Mouse (Mus musculus) spleen, adult 2 months (tissue): Measurements from ENCODE around the gene Rad23a. TPM values are rescaled to one million over a fixed set of nuclear protein-coding genes. Genes with fewer than 3 reads are reported as not detected.

Experiments
- DNase-seq, 2 experiments: peaks; one replicate each; pipeline versions ENCODE4 v3.0.0 to v3.0.0-alpha.2; 2012 to 2021; ENCODE audit warnings: low spot score in 2 of 2, low read depth in 1 of 2
- H3K27ac ChIP-seq: fragments of 200-500 bp; 2 replicates; pipeline ENCODE4 v1.5.1; 2012; ENCODE audit warnings: low read length, inconsistent platforms; ENCODE audit not compliant: insufficient read depth
- H3K27me3 ChIP-seq: fragments of 200-500 bp; 2 replicates; pipeline ENCODE4 v1.6.1; 2012; ENCODE audit warnings: mild to moderate bottlenecking, moderate library complexity, low read length, inconsistent platforms; ENCODE audit not compliant: control insufficient read depth, insufficient read depth
- H3K36me3 ChIP-seq: fragments of 200-500 bp; 2 replicates; pipeline ENCODE4 v1.6.1; 2012; ENCODE audit warnings: mild to moderate bottlenecking, low read length, inconsistent platforms; ENCODE audit not compliant: control insufficient read depth, insufficient read depth
- H3K4me1 ChIP-seq: fragments of 200-500 bp; 2 replicates; pipeline ENCODE4 v1.6.1; 2011; ENCODE audit warnings: inconsistent platforms; ENCODE audit not compliant: control insufficient read depth, insufficient read depth, insufficient read length
- H3K4me3 ChIP-seq: fragments of 200-500 bp; 2 replicates; pipeline ENCODE4 v1.5.1; 2011; ENCODE audit warnings: mild to moderate bottlenecking, inconsistent platforms; ENCODE audit not compliant: insufficient read depth, insufficient read length; ENCODE audit errors: extremely low read depth
- CTCF ChIP-seq: fragments of 200-500 bp; IDR thresholded peaks from 2 replicates; pipeline ENCODE4 v1.5.1; 2011; ENCODE audit warnings: mild to moderate bottlenecking, inconsistent platforms; ENCODE audit not compliant: insufficient read depth, insufficient read length, insufficient replicate concordance; ENCODE audit errors: extremely low read depth
- POLR2A ChIP-seq: fragments of 200-500 bp; IDR thresholded peaks from 2 replicates; pipeline ENCODE4 v1.6.1; 2011; ENCODE audit warnings: low read depth, low read length, inconsistent platforms
- WGBS: fragments of 180-500 bp; shearing (Covaris S2); methylation state at CpG from one replicate; pipeline ENCODE4 v1.1.7; 2018; 5-methylcytosine and 5-hydroxymethylcytosine counted together
- polyA plus RNA-seq: library from polyadenylated mRNA; depleted of rRNA; stranded (reverse); fragments of >200 nt; gene quantifications from 2 replicates; pipeline ENCODE4 v1.2.3, GENCODE M21; 2012

Rad23a gene
- polyA plus RNA-seq, 1 experiment, result 162 TPM

DNA sequence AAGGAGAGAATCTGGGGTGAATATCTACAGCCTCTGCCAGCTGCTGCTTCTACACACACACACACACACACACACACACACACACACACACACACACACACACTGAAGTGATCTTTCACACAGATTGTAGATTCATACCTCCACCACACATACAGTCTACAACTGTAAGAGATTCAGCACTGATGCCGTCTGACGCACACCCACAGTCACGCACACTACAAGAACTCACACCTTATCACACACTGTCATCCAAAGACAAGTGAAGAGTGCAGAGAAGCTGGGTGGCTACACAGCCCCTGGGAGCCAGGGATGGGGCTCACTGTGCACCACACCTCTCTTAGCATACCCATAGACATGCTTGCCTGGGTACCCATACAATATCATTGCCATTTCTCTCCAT, 26.6 kb downstream of the Rad23a start:
- peaks cover 5% of the 10 kb centered on the region; the same call in 1 of the 2 replicates for H3K4me1 ChIP-seq
- no peaks in the 10 kb centered on the region for H3K36me3 ChIP-seq
- no peak for DNase-seq
- H3K27ac ChIP-seq, result no peak overlapping the region
- TF ChIP-seq POLR2A (no peak), CTCF (no peak)
- WGBS, result 84% methylated on average over 3 of the region's 3 CpGs
- H3K4me3 ChIP-seq, result no peak overlapping the region
- H3K27me3 ChIP-seq, result 0 out of 2 replicates have a peak, but pooled peaks cover 1% of the 10 kb centered on the region

DNA sequence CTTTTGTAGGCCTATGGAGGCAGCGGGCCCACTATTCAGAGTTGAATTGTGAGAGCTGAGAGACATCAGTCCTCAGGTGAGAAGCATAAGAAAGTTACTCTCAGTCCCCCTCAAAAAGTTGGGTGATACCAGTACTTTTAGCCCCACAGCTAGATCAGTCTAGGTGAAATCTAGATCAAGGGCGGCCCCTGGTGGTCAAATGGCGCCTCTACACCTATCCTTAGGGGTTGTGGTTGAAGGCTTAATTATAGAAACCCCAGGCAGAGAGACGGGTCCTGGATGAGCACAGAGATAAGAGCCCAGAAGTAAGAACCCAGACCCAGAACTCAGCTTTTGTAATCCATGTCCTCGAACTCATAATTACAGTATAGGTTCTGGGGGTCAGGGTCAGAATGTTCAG, 27.4 kb downstream of the Rad23a start:
- 0 out of 2 replicates have a peak, but pooled peaks cover 1% of the 10 kb centered on the region for H3K27me3 ChIP-seq

DNA sequence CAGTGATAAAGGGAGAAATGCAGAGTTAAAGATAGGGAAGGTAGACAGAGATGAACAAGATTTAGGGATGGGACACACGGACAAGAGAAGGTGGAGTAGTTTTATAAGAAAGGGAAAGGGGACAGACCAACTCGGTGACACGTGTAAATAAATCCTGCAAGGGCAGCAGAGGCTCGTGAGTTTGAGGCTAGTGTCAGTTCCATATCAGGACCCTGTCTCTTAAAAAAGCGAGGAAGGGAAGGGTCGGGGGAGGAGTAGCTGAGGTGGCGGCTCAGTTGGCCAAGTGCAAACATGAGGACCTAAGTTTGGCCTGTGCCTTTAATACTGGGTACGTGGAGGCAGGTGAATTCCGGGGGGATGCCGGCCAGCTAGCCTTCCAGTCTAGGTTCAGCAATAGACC, 29.2 kb downstream of the Rad23a start:
- DNase-seq, result no peak
- 51% methylated on average over 10 of the region's 10 CpGs for WGBS
- Histone ChIP-seq H3K4me3 (no peak overlapping the region), H3K27ac (no peak overlapping the region), H3K36me3 (no peaks in the 10 kb centered on the region), H3K4me1 (peaks cover 5% of the 10 kb centered on the region; the same call in 1 of the 2 replicates), H3K27me3 (0 out of 2 replicates have a peak, but pooled peaks cover 1% of the 10 kb centered on the region)
- TF ChIP-seq POLR2A (no peak), CTCF (no peak)

More for the DNA sequence above, 27.4 kb downstream of the Rad23a start:
- 4% methylated on average over 5 of the region's 5 CpGs for WGBS
- TF ChIP-seq CTCF (peak; percentile 75; the same call in 1 of the 2 replicates), POLR2A (no peak)
- Histone ChIP-seq H3K36me3 (no peaks in the 10 kb centered on the region), H3K4me3 (no peak overlapping the region), H3K27ac (no peak overlapping the region), H3K4me1 (peaks cover 5% of the 10 kb centered on the region; the same call in 1 of the 2 replicates)
- DNase-seq, result peak; percentile 58 to 76

DNA sequence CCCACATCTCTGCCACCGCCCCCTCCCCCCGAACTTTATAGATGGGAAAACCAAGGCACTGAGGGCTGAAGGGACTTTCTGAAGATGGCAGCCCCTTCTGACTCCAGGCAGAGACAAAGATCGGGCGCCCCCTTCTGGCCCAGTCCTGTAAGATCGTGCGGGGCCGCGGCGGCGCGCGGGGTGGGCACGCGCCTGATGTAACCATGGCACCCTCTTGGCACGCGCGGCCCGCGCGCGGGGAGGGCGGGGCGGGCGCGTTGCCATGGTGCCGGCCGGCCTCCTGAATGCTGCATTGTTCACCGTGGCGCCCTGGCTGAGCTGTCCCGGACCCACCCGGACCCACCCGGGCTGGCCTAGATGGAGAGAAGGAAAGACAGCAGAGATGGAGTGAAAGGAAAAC, 29.6 kb downstream of the Rad23a start:
- peak in 1 of 2 experiments; percentile 72 for DNase-seq
- H3K4me3 ChIP-seq, result no peak overlapping the region
- H3K4me1 ChIP-seq, result peaks cover 5% of the 10 kb centered on the region; the same call in 1 of the 2 replicates
- 1% methylated on average over 32 of the region's 32 CpGs for WGBS
- H3K36me3 ChIP-seq, result no peaks in the 10 kb centered on the region
- 0 out of 2 replicates have a peak, but pooled peaks cover 1% of the 10 kb centered on the region for H3K27me3 ChIP-seq
- TF ChIP-seq POLR2A (no peak), CTCF (peak; percentile 66; the same call in 1 of the 2 replicates)
- H3K27ac ChIP-seq, result no peak overlapping the region

DNA sequence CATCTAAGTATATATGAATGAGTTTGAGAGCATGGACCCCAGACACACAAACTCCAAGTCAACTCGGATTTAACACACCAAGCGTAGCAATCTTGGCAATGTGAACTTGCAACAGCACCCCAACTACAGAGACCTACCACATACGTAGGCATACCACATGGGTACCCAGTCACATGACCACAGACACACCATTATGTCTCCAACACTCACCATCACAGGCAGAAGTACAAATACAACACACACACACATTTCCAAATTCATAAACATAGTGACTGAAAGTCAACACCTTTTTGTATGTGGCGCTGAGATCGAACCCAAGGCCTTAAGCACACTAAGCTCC, 30.6 kb downstream of the Rad23a start:
- no peaks in the 10 kb centered on the region for H3K36me3 ChIP-seq
- H3K27me3 ChIP-seq, result 0 out of 2 replicates have a peak, but pooled peaks cover 1% of the 10 kb centered on the region
- peaks cover 5% of the 10 kb centered on the region; the same call in 1 of the 2 replicates for H3K4me1 ChIP-seq
- TF ChIP-seq CTCF, result no peak
- no peak for TF ChIP-seq POLR2A
- 92% methylated on average over 5 of the region's 5 CpGs for WGBS
- no peak overlapping the region for H3K4me3 ChIP-seq
- no peak for DNase-seq
- H3K27ac ChIP-seq, result no peak overlapping the region

DNA sequence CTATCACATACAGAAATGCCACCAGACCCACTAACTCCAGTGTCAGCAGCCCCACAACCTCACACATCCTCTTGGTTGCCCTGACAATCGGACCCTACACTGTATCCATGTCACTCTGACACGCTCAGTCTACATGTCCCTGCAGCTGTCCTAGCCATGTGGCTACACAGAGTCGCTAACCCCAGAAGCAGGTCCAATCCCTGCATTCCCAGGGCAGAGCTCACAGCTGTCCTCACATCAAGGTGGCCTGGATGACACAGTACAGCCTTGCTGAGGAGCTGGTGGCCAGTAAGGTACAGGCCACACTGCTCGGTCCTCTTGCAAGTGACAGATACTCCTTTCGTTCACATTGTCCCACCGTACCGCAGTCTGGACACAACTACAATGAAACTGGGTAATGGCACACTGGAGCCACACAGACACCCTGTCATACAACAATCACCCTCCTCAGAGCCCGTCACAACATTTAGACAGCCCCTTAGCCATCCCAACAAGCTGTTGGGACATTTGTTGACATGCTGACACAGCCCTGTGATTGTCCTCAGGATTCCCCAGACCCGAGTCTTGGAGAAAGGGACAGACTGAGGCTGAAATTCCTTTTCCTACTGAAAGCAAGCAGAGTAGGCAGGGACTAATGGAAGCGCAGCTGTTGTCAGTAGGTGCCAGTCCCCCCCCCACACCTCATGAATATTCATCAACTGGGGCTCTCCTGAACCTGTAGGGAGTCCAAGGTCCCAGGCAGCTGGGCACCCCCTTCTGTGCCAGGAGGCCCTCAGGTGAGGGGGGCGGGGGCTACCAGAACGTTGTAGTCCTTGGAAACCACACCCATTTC, 31.1 kb downstream of the Rad23a start:
- WGBS, result 88% methylated on average over 12 of the region's 12 CpGs
- Histone ChIP-seq H3K27ac (no peak overlapping the region), H3K4me3 (no peak overlapping the region), H3K4me1 (peaks cover 5% of the 10 kb centered on the region; the same call in 1 of the 2 replicates), H3K36me3 (no peaks in the 10 kb centered on the region), H3K27me3 (no peaks in the 10 kb centered on the region)
- TF ChIP-seq CTCF (no peak), POLR2A (no peak)
- no peak for DNase-seq

DNA sequence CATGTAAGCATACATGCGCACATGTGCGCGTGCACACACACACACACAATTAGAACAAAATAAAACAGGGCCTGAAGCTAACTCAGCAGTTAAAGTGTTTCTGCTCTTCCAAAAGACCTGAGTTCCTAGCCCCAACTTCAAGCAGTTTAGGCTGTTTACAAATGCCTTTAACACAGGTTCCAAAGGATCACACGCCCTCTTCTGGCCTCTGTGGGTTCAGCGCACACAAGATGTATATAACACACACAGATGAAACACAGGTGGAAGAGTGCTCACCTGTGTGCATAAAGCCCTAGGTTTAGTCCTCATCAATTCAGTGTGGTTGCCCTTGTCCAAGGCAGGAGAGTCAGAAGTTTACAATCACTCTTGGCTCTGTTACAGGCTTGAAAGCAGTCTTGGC, 34.4 kb downstream of the Rad23a start:
- TF ChIP-seq CTCF (no peak), POLR2A (no peak)
- no peak for DNase-seq
- Histone ChIP-seq H3K36me3 (no peaks in the 10 kb centered on the region), H3K4me3 (no peak overlapping the region), H3K4me1 (peaks cover 1% of the 10 kb centered on the region; the same call in 1 of the 2 replicates), H3K27ac (no peak overlapping the region), H3K27me3 (no peaks in the 10 kb centered on the region)
- 97% methylated on average over 5 of the region's 5 CpGs for WGBS
